9 mouse cellular contexts compared by ENCODE assay signal in the genomic region with DNA sequence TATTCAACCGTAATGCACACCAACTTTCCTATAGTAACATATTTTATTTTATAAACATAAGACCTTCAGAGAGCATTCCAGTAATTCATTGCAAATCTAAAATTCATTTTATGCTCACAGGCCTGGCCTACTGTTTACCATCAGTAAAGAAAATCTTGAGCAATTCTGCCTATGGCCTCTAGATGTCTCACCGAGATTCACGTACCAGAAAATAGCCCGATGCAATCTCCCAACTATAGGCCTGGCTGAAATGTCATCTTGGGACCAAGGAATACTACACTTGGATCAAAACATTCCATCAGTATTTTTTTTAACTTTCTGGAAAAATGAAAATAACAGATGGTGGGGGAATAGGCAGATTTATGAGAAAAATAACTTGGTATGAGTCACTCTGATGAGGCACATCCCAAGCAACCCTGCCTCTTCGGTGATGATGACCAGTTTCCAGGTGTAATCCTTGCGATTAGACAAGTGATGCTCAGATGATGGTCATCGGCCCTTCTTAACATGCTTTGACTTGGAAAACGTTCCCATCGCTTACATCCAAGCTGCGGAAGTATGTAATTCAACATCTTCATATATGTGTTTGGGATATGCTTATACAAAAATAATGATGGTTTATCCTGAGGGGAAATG.
A peak's percentile ranks its signal among the peaks of the same experiment; 100 is the strongest.
DNase-seq lines count a peak whose midpoint lies in the region; ATAC-seq lines count a peak whose summit lies in the region.
"Had no signal": no experiment of that assay in that cellular context is flagged by ENCODE, and none has a peak within 500 bp of the region (broad histone marks: within the 10 kb centered on the region; RNA-seq: fewer than 3 reads in every experiment).

No protein-coding gene starts in this region.

- DNase-seq in heart, adult 8-10 months (ENCODE audit: low spot score) = peak; percentile 11
- DNase-seq in heart, postnatal 25 days (ENCODE audit: low spot score) = no peak
- DNase-seq in right cerebral cortex, adult 2 months (ENCODE audit: low spot score in 2 of 2) = peak; percentile 16 to 25
- no peak for DNase-seq in right cerebral cortex, postnatal 25 days
- DNase-seq in lung, postnatal 36 days = peak; percentile 46
- DNase-seq in adrenal gland, postnatal 25 days = no peak
- DNase-seq: liver, embryonic 13.5 days had no signal

- peak; percentile 60 for ATAC-seq in forebrain, embryonic 15.5 days (replicated peaks)
- ATAC-seq in CD4-positive, CD25-positive, alpha-beta regulatory T cell, adult 4 months = no peak

- 60% methylated on average over 10 of the region's 10 CpGs for WGBS in forebrain, embryonic 15.5 days

- intact Hi-C loops in heart, postnatal 25 days (cut with DNase I) = loop anchor here (2.0 to 10.0 kb wide), 5 partner anchors 168 to 774 kb away; partner anchors contain the start of gene Irs1

- H3K9ac ChIP-seq in forebrain, embryonic 15.5 days (replicated peaks) = no peak overlapping the region
- H3K9ac ChIP-seq: liver, embryonic 13.5 days had no signal

- H3K4me3 ChIP-seq in forebrain, embryonic 15.5 days = no peak overlapping the region
- H3K4me3 ChIP-seq: liver, embryonic 13.5 days had no signal

- H3K27me3 ChIP-seq in forebrain, embryonic 15.5 days = no peaks in the 10 kb centered on the region
- H3K27me3 ChIP-seq: liver, embryonic 13.5 days had no signal

- H3K9me3 ChIP-seq in forebrain, embryonic 15.5 days = no peaks in the 10 kb centered on the region
- H3K9me3 ChIP-seq: liver, embryonic 13.5 days had no signal

- peaks cover 12% of the 10 kb centered on the region for H3K4me1 ChIP-seq in forebrain, embryonic 15.5 days
- H3K4me1 ChIP-seq: liver, embryonic 13.5 days had no signal

- no peak overlapping the region for H3K4me2 ChIP-seq in forebrain, embryonic 15.5 days (replicated peaks)
- H3K4me2 ChIP-seq: liver, embryonic 13.5 days had no signal

- H3K36me3 ChIP-seq in forebrain, embryonic 15.5 days = no peaks in the 10 kb centered on the region
- H3K36me3 ChIP-seq: liver, embryonic 13.5 days had no signal

- H3K27ac ChIP-seq in forebrain, embryonic 15.5 days (replicated peaks) = no peak overlapping the region
- H3K27ac ChIP-seq: liver, embryonic 13.5 days had no signal

Comparison
In these comparisons a context has a peak if more than half of its experiments do, and no peak if none do; other contexts are left out.
1. DNase-seq: peak in heart, adult 8-10 months (single experiment), right cerebral cortex, adult 2 months (2 of 2) and lung, postnatal 36 days (single experiment); none in heart, postnatal 25 days (single experiment), right cerebral cortex, postnatal 25 days (single experiment) and adrenal gland, postnatal 25 days (single experiment).